Mouse (Mus musculus) bone marrow, adult 2 months (tissue): ENCODE data around the gene Mllt6. TPM values are rescaled to one million over a fixed set of nuclear protein-coding genes. Genes with fewer than 3 reads are reported as not detected.

Experiments used
- polyA plus RNA-seq: library from polyadenylated mRNA; stranded (reverse); fragments of >200 nt; gene quantifications from 2 replicates; pipeline ENCODE4 v1.2.4, GENCODE M21; 2011; ENCODE audit warnings: low replicate concordance; ENCODE audit not compliant: missing spikeins, insufficient read depth, insufficient read length

The Mllt6 gene
- polyA plus RNA-seq, 1 experiment, result 23.7 TPM

Other genes starting within 250 kb of the Mllt6 start
- 32.9 and 39.9 TPM in 2 replicates for gene Arhgap23, start 247.9 kb upstream of the Mllt6 start, polyA plus RNA-seq
- not detected in 2 replicates for gene 4933428G20Rik, start 163.1 kb upstream of the Mllt6 start, polyA plus RNA-seq
- gene Srcin1, start 87.2 kb upstream of the Mllt6 start, polyA plus RNA-seq, result 0.23 and 0.57 TPM in 2 replicates
- 0.41 and 6.1 TPM in 2 replicates for gene Epop, start 33.7 kb upstream of the Mllt6 start, polyA plus RNA-seq
- gene Cisd3, start 22.4 kb downstream of the Mllt6 start, polyA plus RNA-seq, result 29.3 and 76.0 TPM in 2 replicates
- gene Pcgf2, start 37.1 kb downstream of the Mllt6 start, polyA plus RNA-seq, result 7.0 and 10.7 TPM in 2 replicates
- gene Psmb3, start 40.0 kb downstream of the Mllt6 start, polyA plus RNA-seq, result 138 and 152 TPM in 2 replicates
- gene Pip4k2b, start 81.3 kb downstream of the Mllt6 start, polyA plus RNA-seq, result 9.5 and 11.7 TPM in 2 replicates
- gene Cwc25, start 103.1 kb downstream of the Mllt6 start, polyA plus RNA-seq, result 10.4 and 11.7 TPM in 2 replicates
- not detected in 2 replicates for gene 1700001P01Rik, start 112.5 kb downstream of the Mllt6 start, polyA plus RNA-seq
- 550 and 853 TPM in 2 replicates for gene Rpl23, start 119.0 kb downstream of the Mllt6 start, polyA plus RNA-seq
- gene Lasp1, start 135.6 kb downstream of the Mllt6 start, polyA plus RNA-seq, result 48.1 and 99.2 TPM in 2 replicates
- gene B230217C12Rik, start 177.4 kb downstream of the Mllt6 start, polyA plus RNA-seq, result not detected in 2 replicates
- gene Fbxo47, start 220.7 kb downstream of the Mllt6 start, polyA plus RNA-seq, result not detected in 2 replicates